Mouse (Mus musculus) intestine, postnatal 0 days (tissue): ENCODE results near the gene Ikzf1. TPM values are rescaled to one million over a fixed set of nuclear protein-coding genes. Genes with fewer than 3 reads are reported as not detected.

Source experiments
- ATAC-seq: fragments of 200-750 bp; cut with Nextera tagmentation; 2 replicates; pipeline ENCODE4 v1.8.0; 2017; ENCODE audit warnings: mild to moderate bottlenecking, moderate TSS enrichment, moderate library complexity
- H3K27ac ChIP-seq: fragments of 300-500 bp; sonication (generic); 2 replicates; pipeline ENCODE4 v1.5.1; 2014; ENCODE audit warnings: mild to moderate bottlenecking, low read depth, low read length, moderate library complexity
- H3K27me3 ChIP-seq: fragments of 300-500 bp; sonication (generic); replicated peaks from 2 replicates; pipeline ENCODE4 v1.6.1; 2014; ENCODE audit warnings: low read length, mixed read lengths; ENCODE audit not compliant: control insufficient read depth, insufficient read depth
- H3K36me3 ChIP-seq: fragments of 300-500 bp; sonication (generic); 2 replicates; pipeline ENCODE4 v1.6.1; 2014; ENCODE audit warnings: mild to moderate bottlenecking, moderate library complexity; ENCODE audit not compliant: control insufficient read depth, insufficient read depth
- H3K4me1 ChIP-seq: fragments of 300-500 bp; sonication (generic); replicated peaks from 2 replicates; pipeline ENCODE4 v1.6.1; 2014; ENCODE audit warnings: antibody characterized with exemption, low read length, mixed read lengths; ENCODE audit not compliant: control insufficient read depth, insufficient read depth
- H3K4me2 ChIP-seq: fragments of 300-500 bp; sonication (generic); replicated peaks from 2 replicates; pipeline ENCODE4 v1.6.1; 2014; ENCODE audit warnings: low read depth, mild to moderate bottlenecking, moderate library complexity
- H3K4me3 ChIP-seq: fragments of 300-500 bp; sonication (generic); 2 replicates; pipeline ENCODE4 v1.5.1; 2014; ENCODE audit warnings: low read depth, low read length
- H3K9ac ChIP-seq: fragments of 300-500 bp; sonication (generic); 2 replicates; pipeline ENCODE4 v1.6.1; 2014; ENCODE audit warnings: mild to moderate bottlenecking, low read depth, low read length
- H3K9me3 ChIP-seq: fragments of 300-500 bp; sonication (generic); 2 replicates; pipeline ENCODE4 v1.6.1; 2016; ENCODE audit warnings: mixed run types; ENCODE audit not compliant: control insufficient read depth
- CTCF ChIP-seq: sonication (generic); IDR thresholded peaks from 2 replicates; pipeline ENCODE4 v1.5.1; 2016; ENCODE audit warnings: low read depth, mild to moderate bottlenecking, control low read depth, antibody characterized with exemption, moderate library complexity
- WGBS: fragments of 180-500 bp; shearing (Covaris S2); extraction: QIAGEN DNeasy Blood & Tissue Kit; methylation state at CpG from one replicate; pipeline ENCODE4 v1.1.7; 2014; 5-methylcytosine and 5-hydroxymethylcytosine counted together
- polyA plus RNA-seq: library from polyadenylated mRNA; unstranded; fragments of >200 nt; fragmentation: Nextera tagmentation; extraction: Ambion mirVana; gene quantifications from 2 replicates; pipeline ENCODE4 v1.2.1, GENCODE M21; 2015

The Ikzf1 gene
- polyA plus RNA-seq, 1 experiment from 2014 or later, result 0.85 TPM

DNA sequence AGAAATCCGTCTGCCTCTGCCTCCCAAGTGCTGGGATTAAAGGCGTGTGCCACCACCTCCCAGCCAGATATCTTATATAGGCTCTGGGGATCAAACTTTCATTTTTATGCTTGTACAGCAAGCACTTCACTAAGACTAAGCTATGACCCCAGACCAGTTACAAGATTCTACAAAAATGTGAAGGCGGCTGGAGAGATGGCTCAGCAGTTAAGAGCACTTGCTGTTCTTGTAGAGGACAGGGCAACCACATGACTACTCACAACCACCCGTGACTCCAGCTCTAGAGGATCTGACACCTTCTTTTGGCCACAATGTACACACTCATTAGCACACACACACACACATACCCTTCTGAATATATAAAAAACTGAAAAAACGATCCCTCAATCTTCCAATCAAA is 119.6 kb downstream of the Ikzf1 start:
- 87% methylated on average over 5 of the region's 5 CpGs for WGBS
- peaks cover 20% of the 10 kb centered on the region for H3K36me3 ChIP-seq
- H3K27ac ChIP-seq, result no peak overlapping the region
- no peaks in the 10 kb centered on the region for H3K4me1 ChIP-seq
- no peaks in the 10 kb centered on the region for H3K9me3 ChIP-seq
- no peak for TF ChIP-seq CTCF
- ATAC-seq, result no peak
- H3K4me2 ChIP-seq, result no peak overlapping the region
- no peaks in the 10 kb centered on the region for H3K27me3 ChIP-seq
- H3K4me3 ChIP-seq, result no peak overlapping the region
- H3K9ac ChIP-seq, result no peak overlapping the region

DNA sequence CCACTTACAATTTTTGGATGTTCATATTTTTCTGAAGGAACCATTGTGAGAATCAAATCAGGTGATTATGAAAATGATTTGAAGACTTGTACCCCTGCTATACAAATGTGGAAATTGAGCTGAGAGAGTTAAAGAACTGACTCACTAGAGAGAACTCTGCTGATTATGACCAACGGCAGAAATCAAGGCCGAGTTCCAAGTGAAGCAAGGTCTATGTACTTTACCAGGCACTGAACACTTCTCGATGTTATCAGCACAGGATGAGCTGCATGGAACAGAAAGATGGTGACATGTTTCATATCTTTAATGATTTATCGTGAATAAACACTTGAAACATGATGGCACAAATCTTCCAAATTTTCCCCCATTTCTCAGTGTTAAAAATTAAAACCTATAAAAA is 121.1 kb downstream of the Ikzf1 start:
- no peak for ATAC-seq
- H3K36me3 ChIP-seq, result peaks cover 17% of the 10 kb centered on the region

DNA sequence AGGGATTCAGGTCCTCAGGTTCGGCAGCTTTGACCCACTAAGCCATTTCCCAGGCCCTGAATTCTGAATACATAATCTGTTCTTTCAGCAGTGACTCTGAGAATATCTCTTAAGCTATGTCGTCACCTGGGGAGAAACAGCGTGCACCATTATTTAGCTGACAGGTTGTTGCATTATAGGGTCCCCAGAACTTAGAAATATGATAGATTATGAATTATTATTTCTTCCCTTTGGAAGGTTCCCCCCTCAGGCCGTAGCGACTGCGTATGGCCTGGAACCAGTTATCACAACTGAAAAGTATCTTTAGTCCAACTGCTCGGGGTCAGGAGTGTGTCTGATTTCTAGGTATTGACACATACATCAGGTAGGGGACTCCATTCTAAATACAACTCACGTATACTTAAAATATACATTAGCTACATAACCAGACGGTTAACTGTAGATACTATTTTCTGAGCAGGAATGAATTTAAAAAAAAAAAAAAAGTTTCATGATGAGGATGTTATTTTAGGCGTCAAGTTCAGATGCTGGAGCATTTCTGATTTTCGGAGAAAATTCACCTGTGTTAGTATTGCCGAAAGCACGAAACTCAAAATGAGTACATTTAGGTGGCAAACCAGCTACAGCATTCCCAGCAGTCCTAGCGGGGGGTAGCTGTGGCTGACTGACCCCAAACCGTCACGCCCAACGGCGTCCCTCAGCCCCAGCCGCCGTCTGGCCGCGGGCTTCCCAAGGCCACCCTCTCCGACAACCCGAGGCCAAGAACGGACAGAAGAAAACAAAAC is 123.4 kb downstream of the Ikzf1 start:
- no peak for TF ChIP-seq CTCF
- 5% methylated on average over 25 of the region's 25 CpGs for WGBS
- Histone ChIP-seq H3K9me3 (no peaks in the 10 kb centered on the region), H3K9ac (peak overlapping the region; percentile 75), H3K4me2 (peak overlapping the region; percentile 91), H3K4me1 (no peaks in the 10 kb centered on the region), H3K4me3 (peak overlapping the region; percentile 70), H3K27me3 (no peaks in the 10 kb centered on the region), H3K36me3 (peaks cover 3% of the 10 kb centered on the region), H3K27ac (no peak overlapping the region; the same call in 1 of the 2 replicates)
- no peak; the same call in 1 of the 2 replicates for ATAC-seq

More for the DNA sequence above, 121.1 kb downstream of the Ikzf1 start:
- no peaks in the 10 kb centered on the region for H3K4me1 ChIP-seq
- H3K27me3 ChIP-seq, result no peaks in the 10 kb centered on the region
- H3K9ac ChIP-seq, result no peak overlapping the region
- H3K27ac ChIP-seq, result no peak overlapping the region
- WGBS, result 76% methylated on average over 4 of the region's 4 CpGs
- no peak for TF ChIP-seq CTCF
- no peaks in the 10 kb centered on the region for H3K9me3 ChIP-seq
- H3K4me2 ChIP-seq, result no peak overlapping the region
- H3K4me3 ChIP-seq, result no peak overlapping the region

DNA sequence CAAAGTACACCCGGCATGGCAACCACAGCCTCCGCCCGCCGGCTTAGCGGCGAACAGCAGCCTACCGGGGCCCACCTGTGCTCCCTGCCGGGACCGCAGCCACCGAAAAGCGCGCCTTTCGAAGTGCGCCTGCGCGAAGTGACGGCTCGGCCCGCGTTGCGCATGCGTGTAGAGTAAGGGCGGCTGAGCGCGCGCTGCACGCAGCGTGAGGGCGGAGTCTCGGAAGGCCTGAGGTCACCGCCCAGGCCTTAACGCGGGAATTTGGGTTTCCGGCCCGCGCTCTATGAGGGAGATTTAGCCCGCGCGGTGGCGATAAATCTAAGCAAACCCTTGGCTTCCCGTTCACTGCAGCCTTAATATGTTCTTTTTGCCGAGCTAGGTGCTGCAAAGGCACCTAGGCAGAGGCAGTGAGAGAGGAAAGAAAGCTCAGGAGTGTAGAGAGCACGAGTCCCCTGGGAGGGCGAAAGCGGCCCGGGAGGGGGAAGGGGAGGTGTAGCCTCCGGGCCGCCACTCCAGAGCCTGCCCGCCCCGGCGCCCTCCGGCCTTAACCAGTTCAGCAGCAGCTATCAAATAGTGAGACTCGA is 124.1 kb downstream of the Ikzf1 start, which contains the start of gene Fignl1:
Gene Fignl1, minus strand, starts transcription at position 143 of the 584 bp plus-strand sequence.
- peak within 1 kb of the TSS; percentile 91 for H3K4me2 ChIP-seq
- peak within 1 kb of the TSS; percentile 88 for H3K27ac ChIP-seq
- no peaks in the 10 kb centered on the region for H3K27me3 ChIP-seq
- H3K9ac ChIP-seq, result peak within 1 kb of the TSS; percentile 75
- peak; percentile 46 for TF ChIP-seq CTCF
- no peaks in the 10 kb centered on the region for H3K4me1 ChIP-seq
- WGBS, result under 1% methylated on average over 53 of the region's 53 CpGs
- no peaks in the 10 kb centered on the region for H3K9me3 ChIP-seq
- no peaks in the 10 kb centered on the region; the same call in 1 of the 2 replicates for H3K36me3 ChIP-seq
- H3K4me3 ChIP-seq, result peak within 1 kb of the TSS; percentile 70
- peak; percentile 98 for ATAC-seq

DNA sequence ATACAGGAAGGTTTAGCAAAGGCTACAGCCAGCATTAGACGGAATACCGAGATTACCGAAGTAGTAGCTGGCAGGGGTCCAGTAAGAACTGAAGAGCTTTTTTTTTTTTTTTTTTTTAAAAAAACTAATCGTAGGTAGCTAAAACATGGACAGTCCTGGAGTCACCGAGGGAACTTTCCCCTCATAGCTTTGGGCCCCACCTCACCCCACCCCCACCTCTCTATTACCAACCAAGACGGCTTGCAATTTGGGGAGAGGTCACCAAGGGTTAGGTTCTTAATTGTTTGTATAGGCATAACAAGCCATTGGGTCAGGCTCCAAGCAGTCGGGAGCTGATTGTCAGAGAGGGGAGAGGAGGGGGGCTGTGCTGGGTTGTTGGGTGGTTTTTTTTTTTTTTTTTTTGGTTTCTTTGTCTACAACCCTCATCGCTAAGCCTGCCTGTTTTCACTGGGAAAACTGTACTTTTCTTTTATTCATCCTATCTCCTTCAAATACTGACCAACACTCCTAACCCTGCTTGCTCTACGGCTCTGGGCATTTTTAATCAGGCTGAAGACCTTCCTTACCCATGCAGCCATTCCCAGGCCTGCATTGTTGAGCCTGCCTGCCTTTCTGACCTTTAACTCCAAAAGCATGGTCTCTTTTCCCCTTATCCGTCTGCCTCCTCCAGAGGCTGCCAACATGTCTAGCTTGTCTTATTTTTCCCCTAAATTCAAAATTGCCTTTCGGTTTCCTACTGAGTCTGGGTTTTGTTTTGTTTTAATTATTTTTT is 124.8 kb downstream of the Ikzf1 start:
- no peaks in the 10 kb centered on the region for H3K27me3 ChIP-seq
- H3K4me2 ChIP-seq, result peak overlapping the region; percentile 91
- H3K27ac ChIP-seq, result peak overlapping the region; percentile 88
- TF ChIP-seq CTCF, result no peak
- 15% methylated on average over 11 of the region's 11 CpGs for WGBS
- peak overlapping the region; percentile 75 for H3K9ac ChIP-seq
- no peaks in the 10 kb centered on the region for H3K4me1 ChIP-seq
- peak overlapping the region; percentile 70 for H3K4me3 ChIP-seq
- no peaks in the 10 kb centered on the region for H3K36me3 ChIP-seq
- H3K9me3 ChIP-seq, result no peaks in the 10 kb centered on the region
- ATAC-seq, result no peak

- no peak overlapping the region for H3K9ac ChIP-seq
Measured at GRCm38 (mm10) chr11:11811906-11812480, 127.2 kb downstream of the Ikzf1 start.

More at GRCm38 (mm10) chr11:11811906-11812480, 127.2 kb downstream of the Ikzf1 start:
- H3K4me1 ChIP-seq, result no peaks in the 10 kb centered on the region
- H3K27me3 ChIP-seq, result no peaks in the 10 kb centered on the region
- H3K27ac ChIP-seq, result no peak overlapping the region
- no peak for ATAC-seq
- 24% methylated on average over 9 of the region's 9 CpGs for WGBS
- H3K4me3 ChIP-seq, result no peak overlapping the region
- no peaks in the 10 kb centered on the region for H3K36me3 ChIP-seq
- TF ChIP-seq CTCF, result peak; percentile 98
- H3K4me2 ChIP-seq, result peak overlapping the region; percentile 54
- no peaks in the 10 kb centered on the region for H3K9me3 ChIP-seq
